Mouse (Mus musculus) hindbrain, embryonic 15.5 days (tissue): Measurements from ENCODE around the gene Pigh. TPM values are rescaled to one million over a fixed set of nuclear protein-coding genes. Genes with fewer than 3 reads are reported as not detected.

ENCODE experiments used
- ATAC-seq: fragments of 200-750 bp; cut with Nextera tagmentation; 2 replicates; pipeline ENCODE4 v1.8.0; 2017; ENCODE audit warnings: low read depth, moderate number of reproducible peaks, moderate TSS enrichment; ENCODE audit not compliant: low FRiP score
- H3K27ac ChIP-seq: fragments of 300-500 bp; sonication (generic); replicated peaks from 2 replicates; pipeline ENCODE4 v1.5.1; 2015; ENCODE audit warnings: mild to moderate bottlenecking, inconsistent platforms
- H3K27me3 ChIP-seq: fragments of 300-500 bp; sonication (generic); 2 replicates; pipeline ENCODE4 v1.6.1; 2015; ENCODE audit warnings: control low read depth, inconsistent platforms
- H3K36me3 ChIP-seq: fragments of 300-500 bp; sonication (generic); 2 replicates; pipeline ENCODE4 v1.6.1; 2015; ENCODE audit warnings: control low read depth, inconsistent platforms
- H3K4me1 ChIP-seq: fragments of 300-500 bp; sonication (generic); replicated peaks from 2 replicates; pipeline ENCODE4 v1.6.1; 2015; ENCODE audit warnings: control low read depth, inconsistent platforms
- H3K4me2 ChIP-seq: fragments of 300-500 bp; sonication (generic); 2 replicates; pipeline ENCODE4 v1.6.1; 2015; ENCODE audit warnings: moderate library complexity, mild to moderate bottlenecking, inconsistent platforms
- H3K4me3 ChIP-seq: fragments of 300-500 bp; sonication (generic); 2 replicates; pipeline ENCODE4 v1.5.1; 2015; ENCODE audit warnings: mild to moderate bottlenecking, inconsistent platforms
- H3K9ac ChIP-seq: fragments of 300-500 bp; sonication (generic); 2 replicates; pipeline ENCODE4 v1.6.1; 2015; ENCODE audit warnings: inconsistent platforms
- H3K9me3 ChIP-seq: fragments of 300-500 bp; sonication (generic); 2 replicates; pipeline ENCODE4 v1.6.1; 2016; ENCODE audit warnings: control low read depth, inconsistent platforms
- WGBS: fragments of 180-500 bp; shearing (Covaris S2); methylation state at CpG from one replicate; pipeline ENCODE4 v1.1.7; 2015; 5-methylcytosine and 5-hydroxymethylcytosine counted together
- polyA plus RNA-seq: library from polyadenylated mRNA; unstranded; fragments of >200 nt; fragmentation: Nextera tagmentation; extraction: Ambion mirVana; gene quantifications from 2 replicates; pipeline ENCODE4 v1.2.1, GENCODE M21; 2015

Gene Pigh
- polyA plus RNA-seq, 1 experiment from 2014 or later, result 21.6 TPM

DNA sequence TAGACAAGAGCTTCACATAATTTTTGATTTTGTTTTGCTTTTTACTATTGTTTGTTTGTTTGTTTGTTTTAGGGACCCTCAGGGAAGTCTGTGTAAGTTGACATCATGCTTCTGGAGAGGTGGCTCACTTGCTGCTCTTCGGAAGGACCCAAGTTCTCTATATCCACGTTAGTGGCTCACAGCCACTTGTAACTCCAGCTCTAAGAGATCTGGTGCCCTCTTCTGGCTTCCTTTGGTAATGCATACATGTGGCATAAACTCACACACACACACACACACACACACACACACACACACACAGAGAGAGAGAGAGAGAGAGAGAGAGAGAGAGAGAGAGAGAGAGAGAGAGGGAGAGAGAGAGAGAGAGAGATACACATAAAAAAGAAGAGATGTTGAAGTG lies 15.1 kb upstream of the Pigh start:
- Histone ChIP-seq H3K9ac (no peak overlapping the region), H3K4me2 (no peak overlapping the region), H3K27ac (no peak overlapping the region), H3K4me1 (no peaks in the 10 kb centered on the region), H3K4me3 (no peak overlapping the region), H3K27me3 (no peaks in the 10 kb centered on the region), H3K36me3 (no peaks in the 10 kb centered on the region), H3K9me3 (no peaks in the 10 kb centered on the region)
- ATAC-seq, result no peak
- 73% methylated on average over 2 of the region's 2 CpGs for WGBS

DNA sequence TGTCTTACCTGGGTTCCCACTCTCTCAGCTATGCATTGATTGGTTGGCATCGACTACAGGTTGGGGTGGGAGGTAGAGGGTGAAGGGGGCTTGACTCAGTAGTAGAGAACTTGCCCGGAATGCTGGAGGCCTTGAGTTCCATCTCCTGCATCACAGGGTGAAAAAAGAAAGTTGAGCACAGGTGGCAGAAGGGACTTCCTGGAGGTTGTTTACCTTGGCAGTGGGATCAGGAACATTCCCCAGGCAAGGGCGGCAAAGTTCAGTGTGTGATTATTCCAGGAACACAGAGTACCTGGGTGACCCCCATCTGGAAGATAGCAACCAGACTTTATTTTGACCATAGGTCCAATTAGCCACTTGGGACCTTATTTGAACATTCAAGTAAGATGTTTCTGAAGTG lies 14.3 kb upstream of the Pigh start:
- H3K9me3 ChIP-seq, result no peaks in the 10 kb centered on the region
- no peak overlapping the region for H3K4me3 ChIP-seq
- H3K9ac ChIP-seq, result no peak overlapping the region
- ATAC-seq, result no peak
- no peak overlapping the region for H3K27ac ChIP-seq
- no peaks in the 10 kb centered on the region for H3K27me3 ChIP-seq
- no peaks in the 10 kb centered on the region for H3K36me3 ChIP-seq
- H3K4me1 ChIP-seq, result no peaks in the 10 kb centered on the region
- H3K4me2 ChIP-seq, result no peak overlapping the region
- WGBS, result 87% methylated on average over 3 of the region's 3 CpGs

DNA sequence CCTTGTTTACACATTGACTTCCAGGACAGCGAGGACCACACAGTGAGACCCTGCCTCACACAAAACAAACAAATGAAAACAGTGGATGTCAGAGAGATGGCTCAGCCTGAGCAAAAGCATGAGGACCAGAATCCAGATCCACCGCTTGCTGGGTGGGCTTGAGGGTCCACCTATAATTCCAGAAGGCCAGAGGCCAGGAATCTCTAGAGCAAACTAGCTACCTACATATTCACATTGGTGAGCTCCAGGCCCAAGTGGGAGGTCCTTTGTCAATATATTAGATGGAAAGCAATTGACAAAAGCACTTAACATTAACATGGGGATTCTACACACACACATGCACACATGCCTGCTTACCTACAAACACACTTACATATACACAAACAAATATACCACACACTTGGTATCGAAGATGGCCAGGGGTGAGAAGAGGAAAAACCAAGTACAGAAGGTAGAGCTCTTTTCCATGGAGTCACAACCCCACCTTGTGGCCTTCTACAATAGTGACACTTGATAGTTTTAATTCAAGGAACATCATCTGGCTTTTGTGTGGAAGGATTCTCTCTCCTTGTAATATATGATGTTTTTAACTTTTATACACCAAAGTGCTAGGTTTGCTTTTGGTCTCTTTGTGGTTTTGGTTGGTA lies 7.8 kb upstream of the Pigh start:
- Histone ChIP-seq H3K27me3 (no peaks in the 10 kb centered on the region), H3K4me3 (no peak overlapping the region), H3K27ac (no peak overlapping the region), H3K36me3 (no peaks in the 10 kb centered on the region), H3K9me3 (no peaks in the 10 kb centered on the region), H3K4me1 (no peaks in the 10 kb centered on the region), H3K4me2 (no peak overlapping the region), H3K9ac (no peak overlapping the region)
- WGBS, result 62% methylated on average over 3 of the region's 3 CpGs
- ATAC-seq, result no peak

DNA sequence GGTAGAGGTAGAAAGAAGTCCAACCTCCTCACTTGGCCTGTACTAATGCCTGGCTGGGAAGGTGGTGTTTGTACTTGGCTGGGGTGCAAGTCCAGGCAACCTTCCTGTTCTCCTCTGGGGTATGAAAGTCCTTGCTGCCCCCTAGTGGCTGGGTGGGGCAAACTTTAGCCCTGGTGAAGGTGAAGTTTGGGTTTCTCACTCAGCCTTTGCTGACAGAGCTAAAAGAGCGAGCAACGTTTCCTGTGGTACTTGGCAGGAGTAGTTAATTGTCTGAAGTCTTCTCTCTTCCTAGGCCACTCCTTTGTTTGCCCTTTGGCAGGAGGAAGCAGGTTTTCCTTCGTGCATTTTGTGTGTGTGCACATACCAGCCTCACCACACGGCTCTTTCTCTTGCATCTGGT lies 3.1 kb upstream of the Pigh start:
- no peaks in the 10 kb centered on the region for H3K36me3 ChIP-seq
- no peak overlapping the region for H3K9ac ChIP-seq
- H3K4me1 ChIP-seq, result peaks cover 10% of the 10 kb centered on the region
- H3K4me3 ChIP-seq, result no peak overlapping the region
- WGBS, result 66% methylated on average over 4 of the region's 4 CpGs
- no peak overlapping the region for H3K27ac ChIP-seq
- ATAC-seq, result no peak
- H3K27me3 ChIP-seq, result no peaks in the 10 kb centered on the region
- no peak overlapping the region for H3K4me2 ChIP-seq
- no peaks in the 10 kb centered on the region for H3K9me3 ChIP-seq

DNA sequence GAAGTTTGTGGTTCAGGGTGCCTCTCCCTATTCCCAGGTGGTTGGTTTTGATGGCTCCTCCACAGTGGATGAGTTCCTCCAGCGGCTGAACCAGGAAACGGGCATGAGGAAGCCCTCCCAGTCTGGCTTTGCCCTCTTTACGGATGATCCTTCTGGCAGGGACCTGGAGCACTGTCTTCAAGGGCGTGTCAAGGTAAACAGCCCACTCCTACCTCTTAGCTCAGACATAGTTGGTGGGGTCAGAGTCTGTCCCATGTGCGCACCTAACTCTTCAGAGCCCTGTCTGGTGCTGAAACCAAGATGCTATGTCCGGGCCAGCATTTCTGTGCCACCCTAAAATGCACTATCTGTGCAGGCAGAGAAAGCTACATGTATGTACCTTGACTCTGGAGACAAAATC lies 16.1 kb downstream of the Pigh start:
- no peaks in the 10 kb centered on the region for H3K9me3 ChIP-seq
- H3K27ac ChIP-seq, result no peak overlapping the region
- peaks cover 46% of the 10 kb centered on the region for H3K36me3 ChIP-seq
- no peak overlapping the region for H3K9ac ChIP-seq
- H3K27me3 ChIP-seq, result no peaks in the 10 kb centered on the region
- WGBS, result 94% methylated on average over 6 of the region's 6 CpGs
- H3K4me2 ChIP-seq, result no peak overlapping the region
- ATAC-seq, result no peak
- no peaks in the 10 kb centered on the region for H3K4me1 ChIP-seq
- no peak overlapping the region for H3K4me3 ChIP-seq

DNA sequence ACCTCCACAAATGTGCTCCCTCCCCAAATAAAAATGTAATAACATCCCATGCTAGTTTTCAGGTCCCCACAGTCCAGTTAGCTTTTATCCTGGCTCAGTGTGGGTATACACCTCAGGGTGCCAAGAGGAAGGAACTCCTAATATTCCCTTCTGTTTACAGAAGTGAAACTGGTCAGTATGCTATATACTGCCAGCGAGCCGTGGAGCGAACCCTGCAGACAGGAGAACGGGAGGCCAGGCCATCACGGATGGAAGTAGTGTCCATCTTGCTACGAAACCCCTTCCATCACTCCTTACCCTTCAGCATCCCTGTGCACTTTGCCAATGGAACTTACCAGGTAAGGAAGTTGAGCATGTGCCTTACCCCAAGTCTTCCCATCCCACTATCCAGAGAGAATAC lies 16.9 kb downstream of the Pigh start:
- Histone ChIP-seq H3K9ac (no peak overlapping the region), H3K9me3 (no peaks in the 10 kb centered on the region), H3K4me2 (no peak overlapping the region), H3K4me1 (no peaks in the 10 kb centered on the region), H3K4me3 (no peak overlapping the region), H3K27ac (no peak overlapping the region), H3K36me3 (peaks cover 43% of the 10 kb centered on the region), H3K27me3 (no peaks in the 10 kb centered on the region)
- whole genome bisulfite sequencing, result 92% methylated on average over 6 of the region's 6 CpGs
- no peak for ATAC-seq

DNA sequence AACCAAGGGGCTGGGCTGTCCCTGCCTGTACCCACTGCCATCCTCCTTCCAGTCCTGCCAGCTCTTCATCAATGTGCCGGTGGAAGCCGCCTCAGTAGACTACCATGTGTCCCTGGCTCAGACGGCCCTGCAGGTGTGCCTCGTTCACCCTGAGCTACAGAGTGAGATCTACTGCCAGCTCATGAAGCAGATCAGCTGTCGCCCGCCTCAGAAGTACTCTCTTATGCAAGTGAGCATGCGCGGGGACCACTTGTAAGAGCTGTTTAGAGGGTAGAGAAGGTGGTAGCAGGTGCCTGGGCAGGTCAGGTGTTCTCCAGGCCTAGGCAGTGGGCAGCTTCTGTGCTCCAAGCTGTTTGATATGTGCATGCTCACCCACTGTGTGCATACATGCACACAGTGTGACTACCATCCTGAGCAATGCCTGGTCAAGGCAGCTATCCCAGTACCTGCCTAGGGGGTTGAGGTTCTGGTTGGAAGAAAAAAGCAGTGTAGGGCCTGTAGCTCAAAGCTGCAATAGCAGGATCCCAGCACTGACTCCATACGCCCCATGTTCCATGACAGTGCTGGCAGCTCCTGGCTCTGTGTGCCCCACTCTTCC lies 18.6 kb downstream of the Pigh start:
- Histone ChIP-seq H3K36me3 (peaks cover 26% of the 10 kb centered on the region), H3K4me3 (no peak overlapping the region), H3K4me2 (no peak overlapping the region), H3K9ac (no peak overlapping the region), H3K27me3 (no peaks in the 10 kb centered on the region), H3K9me3 (no peaks in the 10 kb centered on the region), H3K27ac (no peak overlapping the region), H3K4me1 (no peaks in the 10 kb centered on the region)
- no peak for ATAC-seq
- 91% methylated on average over 9 of the region's 9 CpGs for WGBS

DNA sequence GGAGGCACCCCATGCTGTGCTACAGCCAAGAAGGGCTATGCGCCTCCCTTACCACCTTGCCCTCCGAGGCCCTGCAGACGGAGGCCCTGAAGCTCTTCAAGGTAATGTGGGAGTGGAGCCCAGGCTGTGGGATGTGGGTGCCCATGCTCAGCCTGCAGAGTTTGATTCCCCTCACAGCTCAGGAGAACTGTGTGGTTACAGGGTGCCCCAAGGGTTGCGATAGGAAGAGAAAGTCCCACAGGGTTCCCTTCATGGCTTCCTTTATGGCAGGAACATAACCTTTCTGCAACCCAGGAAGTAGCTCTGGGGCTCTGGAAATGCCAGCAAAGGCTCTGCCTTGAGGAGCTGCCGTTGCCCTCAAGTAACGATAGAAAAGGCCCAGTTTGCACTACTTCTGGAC lies 19.5 kb downstream of the Pigh start:
- no peak overlapping the region for H3K4me2 ChIP-seq
- 88% methylated on average over 6 of the region's 6 CpGs for WGBS
- no peak overlapping the region for H3K9ac ChIP-seq
- no peaks in the 10 kb centered on the region for H3K4me1 ChIP-seq
- no peak for ATAC-seq
- no peak overlapping the region for H3K4me3 ChIP-seq
- H3K9me3 ChIP-seq, result no peaks in the 10 kb centered on the region
- no peaks in the 10 kb centered on the region for H3K27me3 ChIP-seq
- H3K36me3 ChIP-seq, result peaks cover 16% of the 10 kb centered on the region
- H3K27ac ChIP-seq, result no peak overlapping the region

DNA sequence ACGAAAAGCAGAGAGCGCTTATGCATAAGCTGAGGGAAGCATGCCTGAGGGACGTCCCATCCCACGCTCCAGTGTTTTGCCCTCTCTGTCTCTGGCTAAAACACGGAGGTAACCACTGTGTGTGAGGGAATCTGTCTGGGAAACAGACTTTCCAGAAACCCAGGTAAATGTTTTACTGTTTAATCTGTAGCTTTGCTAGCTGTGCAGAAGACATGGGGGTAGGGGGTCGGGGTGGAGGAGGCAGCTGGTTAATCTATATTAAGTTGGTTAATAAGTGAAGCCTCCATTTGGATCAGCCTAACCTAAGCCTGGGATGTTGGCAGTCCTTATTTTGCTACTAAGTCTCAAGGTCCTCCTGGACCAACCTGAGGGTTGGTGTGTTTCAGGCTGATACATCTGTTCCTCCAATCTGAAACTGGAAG lies 20.3 kb downstream of the Pigh start:
- H3K9ac ChIP-seq, result no peak overlapping the region
- ATAC-seq, result no peak
- H3K27me3 ChIP-seq, result no peaks in the 10 kb centered on the region
- H3K27ac ChIP-seq, result no peak overlapping the region
- H3K4me3 ChIP-seq, result no peak overlapping the region
- WGBS, result 94% methylated on average over 6 of the region's 6 CpGs
- H3K4me1 ChIP-seq, result no peaks in the 10 kb centered on the region
- no peaks in the 10 kb centered on the region for H3K9me3 ChIP-seq
- H3K36me3 ChIP-seq, result peaks cover 10% of the 10 kb centered on the region
- no peak overlapping the region for H3K4me2 ChIP-seq

DNA sequence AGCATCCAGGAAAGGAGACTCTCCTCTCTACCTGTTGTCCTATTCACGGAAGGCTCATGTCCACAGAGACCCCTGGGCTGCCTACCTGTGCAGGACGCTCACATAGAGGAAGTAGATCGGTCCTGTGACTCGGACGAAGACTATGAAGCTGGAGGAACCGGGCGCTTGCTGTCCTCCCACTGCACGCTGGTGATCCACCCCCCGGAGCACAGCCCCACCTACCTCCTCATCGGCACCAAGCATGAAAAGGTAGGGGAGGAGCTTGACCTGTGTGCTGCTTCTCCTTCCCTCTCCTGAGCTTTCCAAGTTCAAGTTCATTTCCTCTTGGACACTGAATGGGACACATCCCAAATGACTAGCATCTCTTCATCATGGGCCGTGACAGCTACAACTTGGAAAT lies 21.1 kb downstream of the Pigh start:
- no peaks in the 10 kb centered on the region for H3K9me3 ChIP-seq
- H3K36me3 ChIP-seq, result 0 out of 2 replicates have a peak, but pooled peaks cover 5% of the 10 kb centered on the region
- no peak overlapping the region for H3K4me2 ChIP-seq
- no peak overlapping the region for H3K27ac ChIP-seq
- 93% methylated on average over 11 of the region's 11 CpGs for WGBS
- H3K4me3 ChIP-seq, result no peak overlapping the region
- H3K9ac ChIP-seq, result no peak overlapping the region
- no peak for ATAC-seq
- no peaks in the 10 kb centered on the region for H3K4me1 ChIP-seq
- H3K27me3 ChIP-seq, result no peaks in the 10 kb centered on the region

DNA sequence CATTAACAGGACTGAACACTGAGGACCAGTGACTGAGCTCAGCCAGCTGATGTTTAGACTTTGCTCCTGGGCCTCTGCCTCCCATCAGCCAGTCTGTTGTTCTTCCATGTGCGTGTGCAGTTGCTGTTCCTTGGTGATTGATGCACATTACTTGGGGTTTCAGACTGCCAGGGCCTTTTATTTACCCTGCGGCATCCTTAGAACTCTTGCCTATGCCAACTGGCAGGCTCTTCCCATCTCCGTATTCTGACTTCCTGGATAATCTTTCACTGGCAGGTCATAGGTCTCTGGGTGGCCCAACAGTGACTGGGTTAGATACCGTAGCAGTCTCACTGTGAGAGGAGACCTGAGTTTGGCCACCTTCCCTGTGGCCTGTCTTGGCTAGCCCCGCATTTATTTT lies 21.9 kb downstream of the Pigh start:
- Histone ChIP-seq H3K4me3 (no peak overlapping the region), H3K4me1 (no peaks in the 10 kb centered on the region), H3K9ac (no peak overlapping the region), H3K27ac (no peak overlapping the region), H3K36me3 (0 out of 2 replicates have a peak, but pooled peaks cover 5% of the 10 kb centered on the region), H3K9me3 (no peaks in the 10 kb centered on the region), H3K27me3 (no peaks in the 10 kb centered on the region), H3K4me2 (no peak overlapping the region)
- ATAC-seq, result no peak
- WGBS, result 95% methylated on average over 5 of the region's 5 CpGs

DNA sequence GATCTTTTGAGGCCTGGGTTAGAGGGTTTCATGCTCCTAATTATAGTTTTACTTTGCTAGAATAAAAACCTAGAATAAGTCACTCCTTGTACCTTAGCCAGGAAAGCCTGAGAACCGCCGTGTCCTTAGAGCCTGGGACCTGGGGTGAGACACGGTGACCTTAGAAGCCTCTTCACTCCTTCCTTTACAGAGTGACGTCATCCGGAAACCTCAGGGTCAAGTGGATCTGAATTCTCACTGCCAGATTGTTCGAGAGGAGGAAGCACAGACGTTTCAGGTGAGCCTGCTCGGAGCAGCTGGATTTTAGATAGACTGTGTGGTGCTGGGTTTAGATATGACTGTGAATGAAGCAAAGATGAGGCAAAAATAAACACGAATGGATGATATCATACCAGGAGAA lies 23.0 kb downstream of the Pigh start:
- H3K27me3 ChIP-seq, result no peaks in the 10 kb centered on the region
- no peaks in the 10 kb centered on the region for H3K9me3 ChIP-seq
- H3K4me3 ChIP-seq, result no peak overlapping the region
- 0 out of 2 replicates have a peak, but pooled peaks cover 5% of the 10 kb centered on the region for H3K36me3 ChIP-seq
- no peak overlapping the region for H3K4me2 ChIP-seq
- no peak overlapping the region for H3K9ac ChIP-seq
- 88% methylated on average over 9 of the region's 9 CpGs for WGBS
- ATAC-seq, result no peak
- no peaks in the 10 kb centered on the region for H3K4me1 ChIP-seq
- no peak overlapping the region for H3K27ac ChIP-seq

DNA sequence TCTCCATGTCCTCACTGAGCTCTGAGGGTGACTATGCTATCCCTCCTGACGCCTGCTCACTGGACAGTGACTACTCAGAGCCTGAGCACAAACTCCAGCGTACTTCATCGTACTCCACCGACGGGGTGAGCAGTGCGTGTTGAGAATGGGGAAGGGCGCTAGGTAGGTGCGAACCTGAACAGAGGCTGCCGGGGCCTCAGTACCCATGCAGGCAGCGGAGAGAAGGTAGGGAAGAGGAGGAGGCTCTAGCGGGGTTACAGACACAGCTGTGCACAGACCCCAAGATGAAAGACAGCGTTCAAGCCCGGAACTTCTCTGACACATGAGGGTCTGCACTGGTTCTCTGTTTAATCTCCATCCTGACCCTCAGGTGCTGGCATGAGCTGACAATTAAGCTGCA lies 25.0 kb downstream of the Pigh start:
- WGBS, result 92% methylated on average over 13 of the region's 13 CpGs
- no peak for ATAC-seq
- H3K4me2 ChIP-seq, result no peak overlapping the region
- no peaks in the 10 kb centered on the region for H3K4me1 ChIP-seq
- no peak overlapping the region for H3K27ac ChIP-seq
- 0 out of 2 replicates have a peak, but pooled peaks cover 5% of the 10 kb centered on the region for H3K36me3 ChIP-seq
- no peaks in the 10 kb centered on the region for H3K27me3 ChIP-seq
- H3K9ac ChIP-seq, result no peak overlapping the region
- H3K4me3 ChIP-seq, result no peak overlapping the region
- H3K9me3 ChIP-seq, result no peaks in the 10 kb centered on the region
